Mouse (Mus musculus) embryonic fibroblast, embryonic 13.5 days (primary cell): Measurements from ENCODE around the gene Nfe2l1. TPM values are rescaled to one million over a fixed set of nuclear protein-coding genes. Genes with fewer than 3 reads are reported as not detected.
"Not testable (repeated sequence)": the region's sequence is repeated elsewhere in the genome, so short reads cannot be mapped to it uniquely, and the experiment has no call there.

Experiments used
- H3K27ac ChIP-seq: 2 replicates; pipeline ENCODE4 v1.5.1; 2012; ENCODE audit warnings: low read length, control low read depth, inconsistent platforms; ENCODE audit not compliant: insufficient read depth
- H3K4me1 ChIP-seq: 2 replicates; pipeline ENCODE4 v1.6.1; 2011; ENCODE audit warnings: low read length; ENCODE audit not compliant: control insufficient read depth, insufficient read depth
- H3K4me3 ChIP-seq: 2 replicates; pipeline ENCODE4 v1.5.1; 2011; ENCODE audit warnings: mild to moderate bottlenecking, control low read depth, low read length; ENCODE audit not compliant: insufficient read depth
- CTCF ChIP-seq: IDR thresholded peaks from 2 replicates; pipeline ENCODE4 v1.5.1; 2011; ENCODE audit warnings: mild to moderate bottlenecking, control low read depth, low read length, moderate library complexity, borderline replicate concordance; ENCODE audit not compliant: insufficient read depth
- POLR2A ChIP-seq: IDR thresholded peaks from 2 replicates; pipeline ENCODE4 v1.6.1; 2011; ENCODE audit warnings: low read depth, mild to moderate bottlenecking, control low read depth, low read length, moderate library complexity
- polyA plus RNA-seq: library from polyadenylated mRNA; stranded (reverse); fragments of >200 nt; gene quantifications from 2 replicates; pipeline ENCODE4 v1.2.4, GENCODE M21; 2011; ENCODE audit warnings: low read depth; ENCODE audit not compliant: missing spikeins, insufficient read length

The Nfe2l1 gene
- polyA plus RNA-seq, 1 experiment, result 370 TPM

DNA sequence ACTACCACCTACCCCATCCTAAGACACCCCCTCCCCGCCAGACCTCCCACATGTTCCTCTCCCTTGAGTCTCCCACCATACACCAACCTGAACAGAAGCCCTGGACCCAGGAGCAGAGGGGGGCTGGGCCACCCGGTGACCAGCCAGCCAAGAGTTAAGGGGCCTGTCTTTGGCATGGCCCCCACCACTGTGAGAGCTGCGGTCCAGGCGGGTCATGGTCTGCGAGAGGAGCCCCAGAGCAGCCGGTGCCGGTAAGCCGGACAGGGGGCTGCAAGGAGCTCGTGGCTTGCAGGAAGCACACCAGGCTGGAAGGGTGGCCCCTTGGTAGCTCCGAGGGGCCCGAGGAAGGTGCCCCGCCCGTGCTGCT, 6.3 kb downstream of the Nfe2l1 start:
- peak overlapping the region; percentile 55 for H3K4me3 ChIP-seq
- no peak for TF ChIP-seq CTCF
- peaks cover 9% of the 10 kb centered on the region for H3K4me1 ChIP-seq
- peak overlapping the region; percentile 87 for H3K27ac ChIP-seq

DNA sequence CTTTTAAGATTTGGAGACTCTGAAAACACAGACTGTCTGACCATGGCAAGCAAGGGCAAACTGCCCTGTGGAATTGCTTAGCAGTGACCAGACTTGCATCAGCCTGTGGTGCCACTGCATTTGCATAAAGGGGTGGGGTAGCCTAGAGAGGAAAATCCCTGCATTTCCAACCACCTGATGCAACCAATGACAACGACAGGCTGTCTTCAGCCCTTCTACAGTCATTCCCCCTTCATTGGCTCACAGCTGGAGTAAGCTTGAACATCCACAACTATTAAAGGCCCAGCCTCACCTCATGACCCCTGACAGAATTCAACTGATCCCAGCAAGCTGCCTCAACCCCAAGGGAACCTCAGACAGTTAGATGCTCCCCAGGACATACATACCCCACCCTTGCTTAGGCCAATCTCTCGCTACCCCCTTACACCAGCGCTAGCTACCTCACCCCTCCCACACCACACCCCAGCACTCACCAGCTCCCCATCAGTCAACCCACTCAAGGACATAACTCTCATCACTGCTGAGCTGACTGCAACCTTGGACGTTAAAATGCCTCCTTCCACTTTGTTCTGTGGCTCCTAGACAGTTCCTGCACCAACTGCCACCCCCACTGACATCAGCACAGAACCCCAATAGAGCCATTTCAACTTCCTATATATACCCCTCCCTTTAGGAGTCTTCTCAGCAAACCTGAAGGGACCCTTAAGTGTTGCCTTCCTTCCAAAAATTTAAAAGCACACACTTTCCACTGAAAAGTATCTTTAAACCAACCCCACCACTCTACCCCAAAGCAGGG, 6.9 kb downstream of the Nfe2l1 start:
- Histone ChIP-seq H3K4me3 (peak overlapping the region; percentile 55), H3K27ac (peak overlapping the region; percentile 92), H3K4me1 (peaks cover 9% of the 10 kb centered on the region)
- TF ChIP-seq POLR2A (peak; percentile 68), CTCF (no peak)

DNA sequence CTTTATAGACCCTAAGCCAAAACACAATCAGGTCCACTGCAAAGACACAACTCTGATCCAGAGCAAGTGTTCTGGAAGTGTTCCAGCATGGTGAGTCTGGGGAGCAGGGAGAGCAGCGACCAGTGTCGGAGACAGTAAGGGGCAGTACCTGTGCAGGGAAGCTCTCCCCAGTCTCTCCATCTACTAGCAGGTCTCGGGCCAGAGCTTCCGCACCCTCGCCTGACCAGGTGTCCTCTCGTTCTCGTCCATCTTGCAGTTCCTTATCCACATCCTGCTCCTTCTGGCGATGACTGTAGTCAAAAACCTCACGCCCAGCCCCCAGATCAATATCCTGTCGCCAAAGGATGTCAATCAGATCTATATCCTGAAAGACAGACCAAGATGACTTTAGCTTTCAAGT, 7.8 kb downstream of the Nfe2l1 start:
- 0 out of 2 replicates have a peak, but pooled peaks have one; percentile 35 for TF ChIP-seq POLR2A
- TF ChIP-seq CTCF, result no peak
- H3K4me3 ChIP-seq, result peak overlapping the region; percentile 9
- peak overlapping the region; percentile 92 for H3K27ac ChIP-seq
- H3K4me1 ChIP-seq, result peaks cover 9% of the 10 kb centered on the region

DNA sequence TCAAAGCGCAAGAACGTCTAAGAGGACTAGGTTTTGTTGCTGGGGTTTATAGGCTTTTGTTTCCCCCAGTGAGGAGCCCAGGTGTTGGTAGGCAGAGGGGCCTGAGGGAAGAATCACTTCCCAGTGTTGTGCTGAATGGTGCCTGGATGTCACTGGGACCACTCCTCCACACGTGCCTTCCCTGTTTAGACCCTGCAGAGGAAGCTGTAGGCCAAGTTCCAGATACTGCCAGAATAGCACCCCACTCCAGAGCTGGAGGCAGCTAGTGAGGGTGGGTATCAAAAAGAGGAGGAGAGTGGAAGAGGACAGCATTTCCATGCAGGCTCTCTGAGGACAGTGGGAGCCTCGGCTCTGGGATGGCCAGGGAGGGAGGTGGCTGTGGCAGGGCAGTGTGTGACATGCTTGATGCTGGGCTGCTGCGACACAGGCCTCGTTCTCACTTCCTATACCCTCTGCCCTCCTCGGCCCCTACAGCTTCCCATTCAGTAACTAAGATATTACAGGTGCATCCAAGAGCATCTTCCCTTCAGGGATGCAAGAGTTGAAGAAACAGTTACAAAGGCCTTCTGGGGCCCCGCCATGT, 11.5 kb downstream of the Nfe2l1 start:
- Histone ChIP-seq H3K27ac (no peak overlapping the region), H3K4me3 (no peak overlapping the region), H3K4me1 (no peaks in the 10 kb centered on the region)
- TF ChIP-seq POLR2A, result no peak
- TF ChIP-seq CTCF, result no peak

DNA sequence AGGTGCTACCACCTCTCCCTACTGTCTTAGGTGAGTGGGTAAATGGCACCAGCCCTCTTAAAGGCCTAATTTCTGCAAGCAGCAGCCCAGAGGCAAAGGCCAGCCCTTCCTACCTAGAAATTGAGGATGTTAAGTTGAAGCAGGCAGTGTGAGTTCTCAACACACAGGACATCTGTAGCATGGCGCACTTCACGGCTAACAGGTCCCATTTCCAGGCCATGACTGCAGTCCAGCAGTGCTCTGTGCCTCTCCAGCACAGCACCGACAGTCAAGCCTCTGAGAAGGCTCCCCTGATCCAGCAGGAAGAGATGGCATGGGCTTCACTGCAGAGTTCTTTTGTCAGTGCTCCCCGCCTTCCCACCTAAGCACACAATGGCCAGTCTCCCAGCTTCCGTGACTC, 12.8 kb downstream of the Nfe2l1 start:
- TF ChIP-seq POLR2A (no peak), CTCF (no peak)
- no peaks in the 10 kb centered on the region for H3K4me1 ChIP-seq
- H3K27ac ChIP-seq, result no peak overlapping the region
- H3K4me3 ChIP-seq, result no peak overlapping the region

DNA sequence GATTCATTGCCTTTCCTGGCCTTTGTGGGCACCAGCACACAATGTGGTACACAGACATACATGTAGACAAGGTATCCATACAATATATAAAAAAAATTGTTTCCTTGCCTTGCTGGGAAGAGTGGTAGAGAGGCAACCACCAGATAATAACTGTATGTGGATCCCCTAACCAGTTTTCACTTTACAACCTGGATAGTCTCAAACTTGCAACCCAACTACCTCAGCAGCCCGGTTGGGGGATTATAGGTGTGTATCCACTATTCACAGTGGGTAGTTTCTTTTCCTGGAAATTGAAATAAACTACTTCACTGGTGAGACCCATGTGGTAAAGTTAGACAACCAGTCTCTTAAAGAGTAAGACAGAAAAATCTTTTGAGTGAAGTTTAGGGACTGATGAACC, 13.3 kb downstream of the Nfe2l1 start:
- TF ChIP-seq POLR2A (no peak), CTCF (no peak)
- H3K4me1 ChIP-seq, result no peaks in the 10 kb centered on the region
- no peak overlapping the region for H3K4me3 ChIP-seq
- no peak overlapping the region for H3K27ac ChIP-seq

DNA sequence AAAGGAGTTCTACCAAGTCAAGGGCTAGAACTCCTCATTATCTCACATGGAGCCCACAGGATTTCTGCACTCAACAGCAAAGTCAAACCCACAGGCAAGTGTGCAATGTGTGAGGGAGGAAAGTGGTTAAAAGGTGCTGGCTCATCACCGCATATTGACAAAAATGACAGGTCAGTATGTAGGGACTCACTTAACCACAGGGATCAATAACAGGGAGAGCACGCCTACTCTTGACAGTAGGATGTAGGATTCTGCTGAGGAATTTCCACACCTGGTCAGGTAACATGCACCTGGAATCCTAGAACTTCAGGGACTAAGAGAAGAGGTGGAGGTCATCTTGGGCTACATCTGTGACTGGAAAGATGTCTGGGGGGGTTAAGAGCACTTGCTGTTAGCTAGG, 13.9 kb downstream of the Nfe2l1 start:
- TF ChIP-seq POLR2A (no peak), CTCF (no peak)
- Histone ChIP-seq H3K4me1 (no peaks in the 10 kb centered on the region), H3K4me3 (no peak overlapping the region), H3K27ac (no peak overlapping the region)

DNA sequence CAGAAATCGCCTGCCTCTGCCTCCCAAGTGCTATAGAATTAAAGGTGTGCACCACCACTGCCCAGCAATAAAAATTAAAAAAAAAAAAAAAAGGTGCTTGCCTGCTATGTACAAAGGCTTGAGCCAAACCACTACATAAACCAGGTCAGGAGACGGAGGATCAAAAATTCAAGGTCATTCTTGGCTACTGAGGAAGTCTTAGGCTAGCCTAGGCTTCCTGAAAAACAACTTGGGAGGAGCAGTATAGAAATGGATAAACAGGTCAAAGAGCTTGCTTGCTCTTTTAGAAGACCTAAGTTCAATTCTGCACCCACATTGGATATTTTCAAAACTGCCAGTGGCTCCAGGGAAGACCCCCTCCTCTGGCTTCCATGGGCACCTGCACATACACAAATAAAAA, 15.3 kb downstream of the Nfe2l1 start:
- TF ChIP-seq CTCF (no peak), POLR2A (no peak)
- H3K27ac ChIP-seq, result no peak overlapping the region
- no peaks in the 10 kb centered on the region for H3K4me1 ChIP-seq
- no peak overlapping the region for H3K4me3 ChIP-seq

DNA sequence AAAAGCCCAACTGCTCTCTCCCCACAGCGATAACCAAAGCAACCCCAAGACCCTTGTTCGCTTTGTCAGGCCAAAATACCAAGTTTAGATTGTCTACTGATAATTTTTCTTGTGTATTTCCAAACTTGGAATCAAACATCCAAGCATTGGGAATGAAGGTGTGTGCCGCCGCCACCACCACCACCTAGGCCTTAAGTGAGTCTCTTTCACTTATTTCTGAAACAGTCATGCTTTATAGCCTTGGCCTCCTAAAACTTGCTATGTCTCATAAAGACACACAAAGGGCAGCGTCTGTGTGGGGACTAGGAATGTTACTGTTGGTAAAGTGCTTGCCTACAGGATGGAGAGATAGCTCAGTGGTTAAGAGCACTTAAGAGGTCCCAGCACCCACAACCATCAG, 15.8 kb downstream of the Nfe2l1 start:
- no peak for TF ChIP-seq CTCF
- no peak for TF ChIP-seq POLR2A
- Histone ChIP-seq H3K4me3 (no peak overlapping the region), H3K27ac (no peak overlapping the region), H3K4me1 (no peaks in the 10 kb centered on the region)

DNA sequence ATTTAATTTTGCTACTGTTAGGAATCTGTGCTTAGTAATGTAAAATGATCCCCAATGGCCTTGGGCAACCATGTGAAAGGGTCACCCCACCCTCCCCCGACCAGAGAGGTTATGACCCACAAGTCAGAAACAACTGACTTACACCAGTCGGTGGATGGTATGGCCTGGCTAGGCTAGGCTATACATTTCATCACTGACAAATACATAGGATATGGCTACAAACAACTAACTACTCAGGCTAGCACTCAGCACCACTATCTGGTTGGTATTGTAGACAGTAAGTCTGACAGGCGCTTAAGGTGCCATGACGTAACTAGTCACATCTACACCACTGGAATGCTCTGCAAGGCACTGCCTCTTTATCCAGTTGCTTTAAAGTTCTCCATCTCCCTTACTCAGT, 16.3 kb downstream of the Nfe2l1 start:
- H3K4me1 ChIP-seq, result no peaks in the 10 kb centered on the region
- no peak overlapping the region for H3K27ac ChIP-seq
- no peak overlapping the region for H3K4me3 ChIP-seq
- TF ChIP-seq CTCF (no peak), POLR2A (no peak)

DNA sequence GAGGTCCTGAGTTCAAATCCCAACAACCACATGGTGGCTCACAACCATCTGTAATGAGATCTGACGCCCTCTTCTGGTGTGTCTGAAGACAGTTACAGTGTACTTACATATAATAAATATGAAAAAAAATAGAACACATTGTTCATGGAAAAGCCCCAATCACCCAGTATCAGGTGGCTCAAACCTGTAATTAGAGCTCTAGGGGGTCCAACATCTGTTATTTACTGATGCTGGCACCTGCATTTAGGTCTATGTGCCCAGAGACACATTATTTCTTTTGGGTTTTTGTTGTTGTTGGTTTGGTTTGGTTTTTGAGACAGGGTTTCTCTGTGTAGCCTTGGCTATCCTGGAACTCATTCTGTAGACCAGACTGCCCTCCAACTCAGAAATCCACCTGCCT, 18.6 kb downstream of the Nfe2l1 start:
- not testable (repeated sequence) for H3K27ac ChIP-seq, H3K4me1 ChIP-seq, H3K4me3 ChIP-seq
